21 mouse cellular contexts compared by ENCODE assay signal in genomic region chr4:81930956-81931355, GRCm38 (mm10).
A peak's percentile ranks its signal among the peaks of the same experiment; 100 is the strongest.
DNase-seq lines count a peak whose midpoint lies in the region; ATAC-seq and TF ChIP-seq lines count a peak whose summit lies in the region.
"Had no signal": no experiment of that assay in that cellular context is flagged by ENCODE, and none has a peak within 500 bp of the region (broad histone marks: within the 10 kb centered on the region; RNA-seq: fewer than 3 reads in every experiment).

No protein-coding gene starts in this region.

- TF ChIP-seq POLR2A in embryonic fibroblast, embryonic 13.5 days (IDR thresholded peaks at IDR 0.05; ENCODE audit: low read depth, low read length), result no peak

- H3K36me3 ChIP-seq in forebrain, postnatal 0 days (ENCODE audit: insufficient read depth), result no peaks in the 10 kb centered on the region
- H3K36me3 ChIP-seq in forebrain, embryonic 16.5 days (ENCODE audit: control insufficient read depth, insufficient read depth), result no peaks in the 10 kb centered on the region
- H3K36me3 ChIP-seq: embryonic facial prominence, embryonic 15.5 days; forebrain, embryonic 12.5 days; heart, embryonic 15.5 days; hindbrain, embryonic 10.5 days; intestine, embryonic 15.5 days had no signal

- no peaks in the 10 kb centered on the region for H3K9me3 ChIP-seq in forebrain, postnatal 0 days (ENCODE audit: low read length)
- H3K9me3 ChIP-seq in forebrain, embryonic 16.5 days (ENCODE audit: control insufficient read depth, low read length), result no peaks in the 10 kb centered on the region
- H3K9me3 ChIP-seq: embryonic facial prominence, embryonic 15.5 days; forebrain, embryonic 12.5 days; heart, embryonic 15.5 days; hindbrain, embryonic 10.5 days; intestine, embryonic 15.5 days had no signal

- no peak for ATAC-seq in forebrain, postnatal 0 days
- ATAC-seq in forebrain, embryonic 16.5 days, result no peak
- ATAC-seq: intestine, embryonic 15.5 days had no signal

- peak; percentile 35 for DNase-seq in forebrain, postnatal 0 days
- peak; percentile 29 for DNase-seq in layer of hippocampus, adult 9-10 months (ENCODE audit: low spot score)
- no peak for DNase-seq in layer of hippocampus, postnatal 36 days
- peak; percentile 89 for DNase-seq in Muller cell, postnatal 12 days (ENCODE audit: inconsistent ontology term)
- no peak for DNase-seq in urinary bladder, postnatal 14 days (ENCODE audit: low spot score)
- no peak for DNase-seq in kidney, postnatal 4 days
- DNase-seq: adrenal gland, postnatal 10 days; cerebellum, adult 18-20 months; cerebellum, adult 9-11 months; cerebellum, postnatal 36 days; gastrocnemius, postnatal 14 days; heart, adult 2 months had no signal

- no peak for TF ChIP-seq CTCF in forebrain, postnatal 0 days (IDR thresholded peaks at IDR 0.05; ENCODE audit: low read depth)
- TF ChIP-seq CTCF in embryonic fibroblast, embryonic 13.5 days (IDR thresholded peaks at IDR 0.05; ENCODE audit: borderline replicate concordance, insufficient read depth, low read length), result no peak

- no peak overlapping the region for H3K9ac ChIP-seq in forebrain, postnatal 0 days
- H3K9ac ChIP-seq in forebrain, embryonic 16.5 days (replicated peaks; ENCODE audit: low read depth, low read length), result no peak overlapping the region
- H3K9ac ChIP-seq: embryonic facial prominence, embryonic 15.5 days; forebrain, embryonic 12.5 days; heart, embryonic 15.5 days; hindbrain, embryonic 14.5 days; intestine, embryonic 15.5 days had no signal

- H3K4me1 ChIP-seq in forebrain, postnatal 0 days (ENCODE audit: insufficient read depth), result no peaks in the 10 kb centered on the region
- peaks cover 4% of the 10 kb centered on the region; the same call in 1 of the 2 replicates for H3K4me1 ChIP-seq in forebrain, embryonic 16.5 days (replicated peaks; ENCODE audit: control insufficient read depth, insufficient read depth, low read length)
- H3K4me1 ChIP-seq in embryonic fibroblast, embryonic 13.5 days (ENCODE audit: control insufficient read depth, insufficient read depth, low read length), result peaks cover 17% of the 10 kb centered on the region
- H3K4me1 ChIP-seq: heart, embryonic 15.5 days; intestine, embryonic 15.5 days had no signal

- no peak overlapping the region for H3K4me2 ChIP-seq in forebrain, postnatal 0 days (ENCODE audit: low read depth)
- H3K4me2 ChIP-seq in forebrain, embryonic 16.5 days (ENCODE audit: low read length), result no peak overlapping the region
- H3K4me2 ChIP-seq: embryonic facial prominence, embryonic 15.5 days; forebrain, embryonic 12.5 days; heart, embryonic 11.5 days; heart, embryonic 15.5 days; hindbrain, embryonic 14.5 days; intestine, embryonic 15.5 days had no signal

- no peak overlapping the region for H3K27ac ChIP-seq in forebrain, postnatal 0 days (ENCODE audit: low read depth, low read length)
- no peak overlapping the region for H3K27ac ChIP-seq in forebrain, embryonic 16.5 days (ENCODE audit: low read length)
- peak overlapping the region; percentile 14; the same call in 1 of the 2 replicates for H3K27ac ChIP-seq in embryonic fibroblast, embryonic 13.5 days (ENCODE audit: insufficient read depth, low read length)
- H3K27ac ChIP-seq: embryonic facial prominence, embryonic 15.5 days; forebrain, embryonic 12.5 days; heart, adult 2 months; heart, embryonic 15.5 days; hindbrain, embryonic 10.5 days; hindbrain, embryonic 14.5 days; intestine, embryonic 15.5 days had no signal

- H3K4me3 ChIP-seq in forebrain, postnatal 0 days (ENCODE audit: low read depth, low read length), result no peak overlapping the region
- H3K4me3 ChIP-seq in forebrain, embryonic 16.5 days (replicated peaks; ENCODE audit: low read length), result no peak overlapping the region
- H3K4me3 ChIP-seq in embryonic fibroblast, embryonic 13.5 days (ENCODE audit: insufficient read depth, low read length), result no peak overlapping the region
- H3K4me3 ChIP-seq: embryonic facial prominence, embryonic 15.5 days; forebrain, embryonic 12.5 days; heart, adult 2 months; heart, embryonic 15.5 days; hindbrain, embryonic 10.5 days; intestine, embryonic 15.5 days had no signal

- WGBS in forebrain, postnatal 0 days, result 34% methylated on average over 1 of the region's 1 CpGs
- WGBS in forebrain, embryonic 16.5 days, result 58% methylated on average over 1 of the region's 1 CpGs

- H3K27me3 ChIP-seq in forebrain, postnatal 0 days (ENCODE audit: insufficient read depth, low read length), result no peaks in the 10 kb centered on the region
- no peaks in the 10 kb centered on the region for H3K27me3 ChIP-seq in forebrain, embryonic 16.5 days (replicated peaks; ENCODE audit: control insufficient read depth, insufficient read depth, low read length)
- H3K27me3 ChIP-seq: embryonic facial prominence, embryonic 15.5 days; forebrain, embryonic 12.5 days; heart, embryonic 15.5 days; intestine, embryonic 15.5 days had no signal

Comparison
In these comparisons a context has a peak if more than half of its experiments do, and no peak if none do; other contexts are left out.
1. DNase-seq: peak in forebrain, postnatal 0 days (single experiment), layer of hippocampus, adult 9-10 months (single experiment) and Muller cell, postnatal 12 days (single experiment); none in layer of hippocampus, postnatal 36 days (0 of 2), urinary bladder, postnatal 14 days (single experiment) and kidney, postnatal 4 days (0 of 2).